Mouse (Mus musculus): ENCODE measurements around the gene Klhl28. TPM values are rescaled to one million over a fixed set of nuclear protein-coding genes. Genes with fewer than 3 reads are reported as not detected.
A peak's percentile ranks its signal among the peaks of the same experiment; 100 is the strongest.

Klhl28 gene
- total RNA-seq (2021): 10 to 100 TPM; 11.2 to 13.3 TPM
- long read RNA-seq, experiment 1, full-length matches to known transcripts: 1 of 3 reads
- long read RNA-seq, experiment 1, partial matches to known transcripts: 0 of 3 reads
- long read RNA-seq, experiment 1, other reads (novel, unspliced or antisense): 2 of 3 reads
- long read RNA-seq, experiment 2: 0 reads

DNA sequence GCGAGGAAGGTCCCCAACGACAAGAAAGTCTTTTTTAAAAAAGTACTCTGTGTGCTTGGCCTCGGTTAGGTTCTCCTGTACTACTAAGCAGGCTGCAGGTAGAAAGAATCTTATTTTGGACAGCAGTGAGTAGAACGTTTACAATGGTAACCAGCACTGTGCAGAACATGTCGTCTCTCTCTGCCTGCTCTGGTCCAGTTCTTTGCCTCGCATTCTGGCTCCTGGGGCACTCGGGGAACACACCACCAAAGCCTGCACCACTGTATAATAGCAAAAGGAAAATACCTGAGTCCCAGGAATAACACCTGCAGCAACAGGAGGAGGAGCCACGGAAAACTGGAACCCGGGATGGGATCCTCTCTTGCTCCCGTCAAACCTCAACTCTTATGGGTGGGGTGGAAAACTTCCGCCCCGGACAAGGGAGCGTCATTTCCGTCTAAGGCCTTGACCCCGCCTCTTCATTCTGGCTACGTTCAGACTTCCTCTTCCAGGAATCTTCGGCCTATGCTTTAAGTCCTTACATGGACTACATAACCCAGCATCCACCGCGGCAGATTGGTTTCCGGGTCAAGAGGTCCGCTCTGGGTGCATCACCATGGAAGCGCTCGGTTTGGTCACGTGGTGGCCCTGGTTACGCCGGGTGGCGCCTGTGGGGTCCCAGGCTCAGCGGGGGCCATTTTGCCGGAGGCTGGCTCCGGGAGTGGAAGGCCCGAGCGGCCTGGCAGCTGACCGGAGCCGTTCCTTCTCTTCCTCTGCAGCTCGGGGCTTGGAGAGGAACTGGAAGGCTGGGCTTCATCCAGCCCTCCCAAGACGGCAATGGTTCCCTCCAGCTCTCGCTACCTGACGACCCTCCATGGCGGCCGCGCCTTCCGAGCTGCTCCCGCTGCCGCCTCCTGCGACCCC is at the start of gene Klhl28, which contains the start of gene Togaram1:
TSS of gene Klhl28 (minus strand) at position 411 of the 903 bp plus-strand sequence.
TSS of gene Togaram1 (plus strand) at position 681 of the 903 bp plus-strand sequence.
- DNase-seq: peak; percentile 99

DNA sequence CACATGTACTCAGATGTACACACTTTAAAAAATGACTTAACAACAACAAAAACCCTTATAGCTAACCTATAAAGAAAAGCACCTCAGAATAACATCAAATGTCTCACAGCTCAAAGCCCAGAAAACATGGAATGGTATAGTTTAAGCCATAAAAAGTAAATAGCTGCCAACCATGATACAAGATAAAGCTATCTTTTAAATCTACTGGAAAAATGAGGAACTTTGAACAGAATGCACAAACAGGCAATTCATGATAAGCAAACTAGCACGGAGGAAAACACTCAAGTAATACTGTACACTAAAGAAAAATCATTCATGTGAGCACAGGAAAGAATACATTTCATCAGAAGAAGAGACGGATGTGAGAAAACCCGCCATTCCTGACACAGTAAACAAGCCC is 42.4 kb upstream of the Klhl28 start:
- DNase-seq: no peak

DNA sequence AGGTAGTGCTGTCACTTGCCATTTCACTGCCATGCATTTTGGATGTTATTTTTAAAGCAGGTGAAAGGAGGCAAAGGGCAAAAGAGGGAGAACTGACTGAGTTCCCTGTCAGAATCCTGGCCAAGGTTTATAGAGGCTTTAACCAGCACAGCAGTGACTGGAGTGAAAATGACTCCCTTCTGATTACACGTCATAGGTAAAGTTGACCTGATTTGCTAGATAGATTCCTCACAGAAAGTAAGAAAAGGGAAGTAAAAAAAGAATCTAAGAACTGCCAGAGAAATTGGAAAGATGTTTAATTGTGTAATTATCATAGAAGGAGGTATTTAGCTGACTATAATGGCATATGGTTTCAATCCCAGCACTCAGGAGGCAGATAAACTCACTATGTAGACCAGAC is 12.2 kb upstream of the Klhl28 start:
- no peak for DNase-seq

DNA sequence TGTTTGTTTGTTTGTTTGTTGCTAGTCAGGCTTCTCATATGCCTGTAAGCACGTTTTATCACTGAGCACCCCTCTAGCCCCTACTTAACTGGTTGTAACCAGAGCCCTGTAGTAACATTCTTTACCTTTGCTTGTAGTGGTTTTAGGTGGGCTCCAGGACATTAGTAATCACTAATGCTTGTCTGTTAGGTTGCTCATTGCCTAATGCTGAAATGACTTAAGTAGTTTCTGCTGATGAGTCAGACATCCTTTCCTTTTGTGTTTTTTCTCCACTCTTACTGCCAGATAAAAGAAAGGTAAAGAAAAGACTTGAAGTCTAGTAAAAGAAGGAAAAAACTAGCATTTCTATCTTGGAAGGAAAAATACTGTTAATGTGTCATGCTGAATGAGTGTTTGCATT is 10.9 kb upstream of the Klhl28 start:
- no peak for DNase-seq

GRCm38 (mm10) chr12:64975558-64975957 is 10.2 kb upstream of the Klhl28 start:
- DNase-seq: no peak

- DNase-seq: no peak
Measured at GRCm38 (mm10) chr12:64972063-64972462, 6.7 kb upstream of the Klhl28 start.

- DNase-seq: no peak
Measured at GRCm38 (mm10) chr12:64971399-64971798, 6.1 kb upstream of the Klhl28 start.

DNA sequence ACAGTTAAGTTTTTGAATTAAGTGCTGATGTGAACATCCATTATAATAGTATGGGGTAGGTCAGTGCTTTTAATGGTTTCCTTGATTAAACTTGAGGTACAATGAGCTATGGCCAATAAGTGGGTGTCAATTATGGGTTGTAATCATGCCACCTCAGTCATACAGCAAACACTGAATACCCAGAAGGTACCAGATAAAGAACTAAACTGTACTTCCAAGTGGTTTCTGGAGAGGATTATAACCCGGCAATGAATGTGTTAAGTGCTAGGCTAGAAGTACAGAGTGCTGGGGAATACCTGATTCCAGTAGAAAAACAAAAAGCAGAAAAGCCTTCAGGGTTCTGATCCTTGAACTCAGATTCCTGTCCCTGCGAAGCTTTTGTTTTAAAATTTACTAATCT is 2.7 kb upstream of the Klhl28 start:
- no peak for DNase-seq

- DNase-seq: peak; percentile 29
Measured at GRCm38 (mm10) chr12:64967470-64967869, 2.1 kb upstream of the Klhl28 start.

DNA sequence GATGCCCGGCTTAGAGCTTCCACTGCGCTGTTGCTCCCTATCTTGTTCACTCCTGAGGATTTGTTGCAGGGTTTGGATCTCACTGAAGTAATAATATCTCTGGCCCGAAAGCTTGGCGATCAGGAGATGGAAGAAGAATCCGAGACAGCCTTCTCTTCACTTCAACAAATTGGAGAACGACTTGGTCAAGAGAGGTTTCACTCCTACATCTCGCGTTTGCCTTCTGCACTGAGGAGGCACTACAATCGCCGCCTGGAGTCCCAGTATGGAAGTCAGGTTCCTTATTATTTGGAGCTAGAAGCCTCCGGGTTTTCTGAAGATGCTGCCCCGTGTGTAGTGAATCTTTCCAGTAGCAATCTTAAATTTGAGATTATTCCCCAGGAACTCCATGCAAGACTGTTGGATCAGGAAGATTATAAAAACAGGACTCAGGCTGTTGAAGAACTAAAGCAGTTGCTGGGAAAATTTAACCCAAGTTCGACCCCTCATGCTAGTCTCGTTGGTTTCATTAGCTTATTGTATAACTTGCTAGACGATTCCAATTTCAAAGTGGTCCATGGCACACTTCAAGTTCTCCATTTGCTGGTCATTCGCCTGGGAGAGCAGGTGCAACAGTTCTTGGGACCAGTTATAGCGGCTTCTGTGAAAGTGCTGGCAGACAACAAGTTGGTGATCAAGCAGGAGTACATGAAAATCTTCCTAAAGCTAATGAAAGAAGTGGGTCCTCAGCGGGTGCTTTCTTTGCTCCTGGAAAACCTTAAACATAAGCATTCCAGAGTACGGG is 1.5 kb upstream of the Klhl28 start:
- no peak for DNase-seq

- peak; percentile 58 for DNase-seq
Measured at GRCm38 (mm10) chr12:64966101-64966631, 832 bp upstream of the Klhl28 start.

- no peak for DNase-seq
Measured at GRCm38 (mm10) chr12:64964560-64964959, 774 bp downstream of the Klhl28 start.

DNA sequence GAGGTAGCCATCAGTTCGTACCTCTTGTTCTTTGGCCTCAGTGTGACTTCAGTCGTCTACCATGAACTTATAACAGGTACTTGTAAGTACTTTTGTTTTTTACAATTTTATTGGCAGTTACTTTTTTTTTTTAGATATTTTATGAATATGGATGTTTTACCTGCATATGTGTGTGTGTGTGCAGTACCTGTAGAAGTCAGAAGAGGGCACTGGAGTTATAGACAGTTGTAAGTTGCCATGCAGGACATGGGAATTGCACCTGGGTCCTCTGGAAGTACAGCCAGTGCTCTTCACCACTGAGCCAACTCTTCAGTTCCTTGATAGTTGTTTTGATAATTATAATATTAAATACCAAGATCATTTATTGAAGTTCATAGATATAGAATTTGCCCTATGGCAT is 27.8 kb downstream of the Klhl28 start:
- peak; percentile 41 for DNase-seq

- peak; percentile 98 for DNase-seq
Measured at GRCm38 (mm10) chr12:64917578-64918471, 47.5 kb downstream of the Klhl28 start, which contains the start of gene Gm527. TSS of gene Gm527 (plus strand) at chr12:64917906.

- no peak for DNase-seq
Measured at GRCm38 (mm10) chr12:64916735-64917134, 48.6 kb downstream of the Klhl28 start.

- DNase-seq: no peak
Measured at GRCm38 (mm10) chr12:64912996-64913395, 52.3 kb downstream of the Klhl28 start.

GRCm38 (mm10) chr12:64903186-64903585 is 62.1 kb downstream of the Klhl28 start:
- no peak for DNase-seq

- peak; percentile 35 for DNase-seq
Measured at GRCm38 (mm10) chr12:64902506-64902905, 62.8 kb downstream of the Klhl28 start.

GRCm38 (mm10) chr12:64897060-64897730 is 68.1 kb downstream of the Klhl28 start:
- peak; percentile 78 for DNase-seq
